Mouse (Mus musculus) bone marrow macrophage, adult 2 months (primary cell): ENCODE results near the gene Neu1.

Experiments used
- CTCF ChIP-seq: IDR thresholded peaks from 2 replicates; pipeline ENCODE4 v1.5.1; 2012; ENCODE audit warnings: low read depth, mild to moderate bottlenecking, low read length, moderate library complexity
- POLR2A ChIP-seq: IDR thresholded peaks from 2 replicates; pipeline ENCODE4 v1.6.1; 2012; ENCODE audit warnings: mild to moderate bottlenecking, low read depth, low read length, borderline replicate concordance

DNA sequence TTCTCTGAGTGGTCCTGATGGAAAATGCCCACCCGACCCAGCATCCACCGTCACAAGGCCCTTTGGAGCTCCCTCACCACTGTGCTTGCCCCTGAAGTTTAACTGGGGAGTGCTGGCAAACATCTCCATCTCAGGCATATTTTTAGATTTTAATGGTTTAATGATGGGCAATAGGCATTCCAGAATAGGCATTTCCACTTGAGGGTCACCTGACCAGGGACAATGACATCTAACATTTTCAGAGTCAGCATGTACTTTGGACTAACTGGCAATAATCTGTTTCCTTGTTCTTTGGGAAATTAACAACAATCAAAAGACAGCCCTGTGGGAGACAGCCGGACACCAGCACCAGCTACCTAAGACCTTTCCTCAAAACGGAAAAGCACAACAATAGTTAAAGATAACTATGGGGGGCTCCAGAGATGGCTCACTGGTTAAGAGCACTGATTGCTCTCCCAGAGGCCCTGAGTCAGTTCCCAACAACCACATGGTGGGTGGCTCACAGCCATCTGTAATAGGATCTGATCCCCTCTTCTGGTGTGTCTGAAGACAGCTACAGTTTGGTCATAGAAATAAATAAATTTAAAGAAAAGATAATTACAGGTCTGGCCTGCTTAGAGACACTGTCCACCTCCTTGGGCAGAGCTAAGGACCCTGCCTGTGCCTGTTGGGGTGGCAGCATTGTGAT, 12.2 kb downstream of the Neu1 start:
- no peak for TF ChIP-seq POLR2A
- no peak for TF ChIP-seq CTCF
